Comparison of ENCODE assay signal across 8 mouse cellular contexts in genomic region chr1:75180105-75180590, GRCm38 (mm10). TPM values are rescaled to one million over a fixed set of nuclear protein-coding genes. Genes with fewer than 3 reads are reported as not detected.
A peak's percentile ranks its signal among the peaks of the same experiment; 100 is the strongest.
DNase-seq lines count a peak whose midpoint lies in the region; ATAC-seq lines count a peak whose summit lies in the region.

TSS of gene Abcb6 (minus strand) at chr1:75180392.

- ATAC-seq in hindbrain, embryonic 12.5 days (ENCODE audit: low FRiP score): peak; percentile 89

- DNase-seq in Muller cell, postnatal 12 days (ENCODE audit: inconsistent ontology term): peak; percentile 89
- peak; percentile 90 for DNase-seq in cerebellum, adult 9-11 months
- DNase-seq in frontal cortex, postnatal 10 days (ENCODE audit: low spot score in 2 of 2): peak; percentile 92 to 94
- peak; percentile 89 to 95 for DNase-seq in layer of hippocampus, postnatal 14 days (ENCODE audit: low spot score in 2 of 2)
- DNase-seq in lung, postnatal 14 days: peak; percentile 86
- DNase-seq in retina, embryonic 14.5 days (ENCODE audit: low spot score): peak; percentile 95
- DNase-seq in thymus, postnatal 4 days: peak; percentile 90

- peaks cover 67% of the 10 kb centered on the region for H3K36me3 ChIP-seq in hindbrain, embryonic 12.5 days

- peak within 1 kb of the TSS; percentile 56 for H3K4me3 ChIP-seq in hindbrain, embryonic 12.5 days

- peak within 1 kb of the TSS; percentile 70 for H3K9ac ChIP-seq in hindbrain, embryonic 12.5 days

- no peaks in the 10 kb centered on the region for H3K27me3 ChIP-seq in hindbrain, embryonic 12.5 days

- H3K4me1 ChIP-seq in hindbrain, embryonic 12.5 days: peaks cover 24% of the 10 kb centered on the region

- peak within 1 kb of the TSS; percentile 93 for H3K4me2 ChIP-seq in hindbrain, embryonic 12.5 days (replicated peaks)

- peak within 1 kb of the TSS; percentile 56 for H3K27ac ChIP-seq in hindbrain, embryonic 12.5 days

- H3K9me3 ChIP-seq in hindbrain, embryonic 12.5 days (replicated peaks): no peaks in the 10 kb centered on the region

- under 1% methylated on average over 31 of the region's 31 CpGs for WGBS in hindbrain, embryonic 12.5 days

RNA-seq across cellular contexts. Expression of gene Abcb6, which starts in this region (rescaled TPM):
- 37.9 and 41.3 TPM in 2 replicates for polyA plus RNA-seq in hindbrain, embryonic 12.5 days (2016; fragmentation: Nextera tagmentation; extraction: Ambion mirVana)
- total RNA-seq in layer of hippocampus, postnatal 14 days (2021): 10 to 100 TPM; 30.7 to 35.2 TPM

Comparison
In these comparisons a context has a peak if more than half of its experiments do, and no peak if none do; other contexts are left out.
1. Peak in every context shown above with its lines: DNase-seq, ATAC-seq, H3K4me3 ChIP-seq and H3K27ac ChIP-seq.